Mouse (Mus musculus) forebrain, embryonic 14.5 days (tissue): ENCODE results near the gene Tbxas1. TPM values are rescaled to one million over a fixed set of nuclear protein-coding genes. Genes with fewer than 3 reads are reported as not detected.
A peak's percentile ranks its signal among the peaks of the same experiment; 100 is the strongest.

Experiments
- ATAC-seq: fragments of 200-750 bp; cut with Nextera tagmentation; 2 replicates; pipeline ENCODE4 v1.8.0; 2017; ENCODE audit warnings: mild to moderate bottlenecking, moderate library complexity
- DNase-seq: peaks from one replicate; pipeline ENCODE4 v3.0.0-alpha.2; 2015; ENCODE audit warnings: low spot score
- H3K27ac ChIP-seq: fragments of 300-500 bp; sonication (generic); 2 replicates; pipeline ENCODE4 v1.5.1; 2014; ENCODE audit warnings: low read depth, mild to moderate bottlenecking, control low read depth, low read length, moderate library complexity
- H3K27me3 ChIP-seq: fragments of 300-500 bp; sonication (generic); replicated peaks from 2 replicates; pipeline ENCODE4 v1.6.1; 2014; ENCODE audit warnings: low read length, control low read depth, mixed read lengths; ENCODE audit not compliant: control insufficient read depth, insufficient read depth
- H3K36me3 ChIP-seq: fragments of 300-500 bp; sonication (generic); 2 replicates; pipeline ENCODE4 v1.6.1; 2014; ENCODE audit warnings: low read length, control low read depth; ENCODE audit not compliant: control insufficient read depth, insufficient read depth
- H3K4me1 ChIP-seq: fragments of 300-500 bp; sonication (generic); 2 replicates; pipeline ENCODE4 v1.6.1; 2014; ENCODE audit warnings: antibody characterized with exemption, low read length, control low read depth; ENCODE audit not compliant: control insufficient read depth, insufficient read depth
- H3K4me2 ChIP-seq: fragments of 300-500 bp; sonication (generic); 2 replicates; pipeline ENCODE4 v1.6.1; 2014; ENCODE audit warnings: mild to moderate bottlenecking, control low read depth, low read length
- H3K4me3 ChIP-seq: fragments of 300-500 bp; sonication (generic); 2 replicates; pipeline ENCODE4 v1.5.1; 2014; ENCODE audit warnings: low read depth, low read length, control low read depth
- H3K9ac ChIP-seq: fragments of 300-500 bp; sonication (generic); 2 replicates; pipeline ENCODE4 v1.6.1; 2014; ENCODE audit warnings: mild to moderate bottlenecking, low read length, control low read depth, moderate library complexity
- H3K9me3 ChIP-seq: fragments of 300-500 bp; sonication (generic); replicated peaks from 2 replicates; pipeline ENCODE4 v1.6.1; 2016; ENCODE audit warnings: low read length, control low read depth, mixed read lengths; ENCODE audit not compliant: control insufficient read depth
- WGBS: fragments of 180-500 bp; shearing (Covaris S2); extraction: QIAGEN DNeasy Blood & Tissue Kit; methylation state at CpG from one replicate; pipeline ENCODE4 v1.1.7; 2014; 5-methylcytosine and 5-hydroxymethylcytosine counted together
- polyA plus RNA-seq: library from polyadenylated mRNA; unstranded; fragments of >200 nt; fragmentation: Nextera tagmentation; extraction: Ambion mirVana; gene quantifications from 2 replicates; pipeline ENCODE4 v1.2.1, GENCODE M21; 2014

The Tbxas1 gene
- polyA plus RNA-seq, 1 experiment from 2014 or later = 1.2 TPM

- H3K36me3 ChIP-seq = no peaks in the 10 kb centered on the region
- WGBS = 86% methylated on average over 6 of the region's 6 CpGs
- no peak for ATAC-seq
- H3K27me3 ChIP-seq = no peaks in the 10 kb centered on the region
- H3K4me1 ChIP-seq = peaks cover 6% of the 10 kb centered on the region; the same call in 1 of the 2 replicates
- DNase-seq = no peak
- no peak overlapping the region for H3K9ac ChIP-seq
- no peaks in the 10 kb centered on the region for H3K9me3 ChIP-seq
- no peak overlapping the region for H3K4me3 ChIP-seq
- no peak overlapping the region for H3K4me2 ChIP-seq
- H3K27ac ChIP-seq = no peak overlapping the region
Observed at GRCm38 (mm10) chr6:39050836-39051235, 175.6 kb downstream of the Tbxas1 start.

- H3K4me2 ChIP-seq = no peak overlapping the region
- no peak overlapping the region for H3K9ac ChIP-seq
- no peak overlapping the region for H3K4me3 ChIP-seq
- no peak for ATAC-seq
- H3K36me3 ChIP-seq = no peaks in the 10 kb centered on the region
- peaks cover 6% of the 10 kb centered on the region; the same call in 1 of the 2 replicates for H3K4me1 ChIP-seq
- no peaks in the 10 kb centered on the region for H3K27me3 ChIP-seq
- WGBS = 80% methylated on average over 9 of the region's 9 CpGs
- no peak for DNase-seq
- no peak overlapping the region for H3K27ac ChIP-seq
- no peaks in the 10 kb centered on the region for H3K9me3 ChIP-seq
Observed at GRCm38 (mm10) chr6:39051799-39052556, 176.8 kb downstream of the Tbxas1 start.

DNA sequence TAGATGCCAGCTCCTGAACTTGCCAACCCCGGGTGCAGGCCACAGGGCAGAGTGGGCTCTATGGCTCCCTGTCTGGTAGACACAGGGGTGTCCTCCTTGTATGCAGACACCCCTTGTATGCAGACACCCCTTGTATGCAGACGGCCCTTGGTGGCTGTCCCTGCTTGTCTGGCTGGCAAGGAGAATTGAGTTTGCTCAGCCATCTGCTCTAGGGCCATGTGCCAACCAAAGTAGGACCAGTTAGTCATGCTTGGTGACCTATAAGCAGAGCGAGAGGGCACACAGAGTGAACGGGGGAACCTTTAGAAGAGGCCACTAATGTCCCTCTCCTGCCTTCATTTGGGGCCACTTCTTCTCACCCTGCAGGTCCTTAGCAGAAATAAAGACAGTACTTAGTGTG, 177.4 kb downstream of the Tbxas1 start:
- Histone ChIP-seq H3K9ac (no peak overlapping the region), H3K27ac (no peak overlapping the region), H3K4me2 (no peak overlapping the region), H3K36me3 (no peaks in the 10 kb centered on the region), H3K4me3 (no peak overlapping the region), H3K9me3 (no peaks in the 10 kb centered on the region), H3K4me1 (peaks cover 6% of the 10 kb centered on the region; the same call in 1 of the 2 replicates), H3K27me3 (no peaks in the 10 kb centered on the region)
- 73% methylated on average over 4 of the region's 4 CpGs for WGBS
- ATAC-seq (no peak), DNase-seq (no peak)

DNA sequence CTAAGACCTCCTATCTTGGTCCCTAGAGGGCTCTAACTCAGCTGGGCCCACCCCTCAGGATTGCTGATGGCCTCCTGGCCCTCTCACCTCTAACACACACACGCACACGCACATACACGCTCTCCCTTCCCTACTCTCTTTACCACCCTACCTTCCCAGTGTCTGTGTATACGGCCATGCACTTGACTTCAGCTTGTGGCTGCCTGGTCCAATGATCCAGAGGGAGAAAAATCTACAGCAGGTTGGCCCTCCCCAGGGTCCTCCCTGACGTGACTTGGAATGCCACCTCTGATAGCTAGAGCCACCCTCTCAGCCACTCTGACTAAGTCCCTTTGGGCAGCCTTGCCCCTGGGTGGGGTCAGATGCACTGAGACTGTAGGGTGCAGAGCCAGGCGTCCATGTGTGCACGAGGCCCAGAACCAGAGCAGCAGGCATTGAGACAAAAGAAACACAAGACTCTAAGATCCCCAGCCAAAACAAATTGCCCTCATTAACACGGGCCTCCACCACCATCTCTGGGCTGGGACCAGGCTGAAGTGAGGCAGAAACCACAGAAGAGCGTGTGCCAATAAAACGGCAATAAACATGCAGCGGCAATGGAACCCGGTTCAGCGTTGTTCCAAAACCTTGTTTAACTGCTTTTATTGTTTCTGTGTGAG, 179.1 kb downstream of the Tbxas1 start:
- DNase-seq (peak; percentile 73), ATAC-seq (peak; percentile 74)
- Histone ChIP-seq H3K4me3 (no peak overlapping the region), H3K36me3 (no peaks in the 10 kb centered on the region), H3K9me3 (no peaks in the 10 kb centered on the region), H3K27ac (no peak overlapping the region), H3K4me2 (no peak overlapping the region), H3K4me1 (peaks cover 6% of the 10 kb centered on the region; the same call in 1 of the 2 replicates), H3K9ac (no peak overlapping the region), H3K27me3 (no peaks in the 10 kb centered on the region)
- 51% methylated on average over 13 of the region's 13 CpGs for WGBS

DNA sequence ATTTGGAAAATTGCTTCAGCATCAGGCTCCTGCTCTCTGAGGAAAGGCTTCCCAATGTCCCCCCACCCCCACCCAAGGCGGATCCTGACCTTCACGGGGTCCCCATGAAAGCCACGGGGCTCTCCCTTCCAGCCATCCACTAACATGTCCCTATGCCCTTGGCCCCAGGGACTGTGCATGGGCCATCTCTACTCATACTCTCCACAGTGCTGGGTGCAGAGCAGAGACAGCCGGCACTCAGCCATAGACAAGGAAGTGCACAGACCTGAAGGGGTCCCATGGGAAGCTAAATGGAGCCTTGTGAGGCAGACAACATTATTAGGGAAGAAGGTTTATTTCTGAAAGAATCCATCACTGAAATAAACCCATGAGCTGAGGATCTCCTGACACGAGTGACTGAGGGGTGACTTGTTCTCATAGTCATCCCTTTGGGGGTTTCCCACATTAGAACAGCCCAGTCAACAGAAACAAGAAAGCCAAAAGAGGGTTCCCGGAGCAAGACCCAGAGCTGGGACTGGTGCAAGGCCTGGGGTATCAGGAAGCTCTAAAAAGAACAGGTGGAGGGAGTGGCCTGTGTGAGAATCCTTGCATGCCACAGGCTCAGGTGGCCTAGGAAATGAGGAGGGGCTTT, 179.8 kb downstream of the Tbxas1 start:
- no peak for DNase-seq
- Histone ChIP-seq H3K36me3 (no peaks in the 10 kb centered on the region), H3K27ac (no peak overlapping the region), H3K4me1 (peaks cover 6% of the 10 kb centered on the region; the same call in 1 of the 2 replicates), H3K27me3 (no peaks in the 10 kb centered on the region), H3K9me3 (no peaks in the 10 kb centered on the region), H3K4me3 (no peak overlapping the region), H3K4me2 (no peak overlapping the region), H3K9ac (no peak overlapping the region)
- 69% methylated on average over 6 of the region's 6 CpGs for WGBS
- peak; percentile 47 for ATAC-seq

DNA sequence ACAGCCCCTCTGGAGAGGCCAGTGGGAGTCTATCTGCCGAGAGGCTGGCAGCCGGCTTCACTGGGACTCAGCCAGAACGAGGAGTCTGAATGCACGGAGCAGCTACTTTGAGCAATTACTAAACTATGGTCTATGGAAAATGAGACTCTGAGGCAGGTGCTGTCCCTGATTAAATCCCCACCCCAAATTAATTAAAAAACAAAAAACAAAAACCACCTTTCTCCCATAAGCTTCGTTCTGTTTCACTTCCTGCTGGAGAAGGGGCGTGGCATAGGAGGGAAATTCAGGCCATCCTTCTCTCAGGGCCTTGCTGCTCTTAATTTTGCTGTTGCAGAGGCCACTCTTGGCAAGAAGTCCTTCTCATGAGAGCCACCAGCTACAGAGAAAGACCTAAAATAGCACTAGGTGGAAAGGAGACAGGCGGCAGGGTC, 180.6 kb downstream of the Tbxas1 start:
- Histone ChIP-seq H3K27ac (no peak overlapping the region), H3K9ac (no peak overlapping the region), H3K36me3 (no peaks in the 10 kb centered on the region), H3K4me3 (no peak overlapping the region), H3K27me3 (no peaks in the 10 kb centered on the region), H3K4me2 (no peak overlapping the region), H3K4me1 (peaks cover 6% of the 10 kb centered on the region; the same call in 1 of the 2 replicates), H3K9me3 (no peaks in the 10 kb centered on the region)
- ATAC-seq (no peak), DNase-seq (no peak)
- 41% methylated on average over 7 of the region's 7 CpGs for WGBS

- ATAC-seq (no peak), DNase-seq (no peak)
- 94% methylated on average over 1 of the region's 1 CpGs for WGBS
- no peaks in the 10 kb centered on the region for H3K27me3 ChIP-seq
- peaks cover 9% of the 10 kb centered on the region; the same call in 1 of the 2 replicates for H3K4me1 ChIP-seq
- H3K4me3 ChIP-seq = no peak overlapping the region
- no peak overlapping the region for H3K4me2 ChIP-seq
- H3K36me3 ChIP-seq = no peaks in the 10 kb centered on the region
- H3K27ac ChIP-seq = no peak overlapping the region
- H3K9ac ChIP-seq = no peak overlapping the region
- H3K9me3 ChIP-seq = no peaks in the 10 kb centered on the region
Observed at GRCm38 (mm10) chr6:39057161-39057560, 182.0 kb downstream of the Tbxas1 start.

- Histone ChIP-seq H3K27me3 (no peaks in the 10 kb centered on the region), H3K4me1 (peaks cover 9% of the 10 kb centered on the region; the same call in 1 of the 2 replicates), H3K9me3 (no peaks in the 10 kb centered on the region), H3K36me3 (no peaks in the 10 kb centered on the region), H3K9ac (no peak overlapping the region), H3K27ac (no peak overlapping the region), H3K4me3 (no peak overlapping the region), H3K4me2 (no peak overlapping the region)
- no peak for ATAC-seq
- 62% methylated on average over 3 of the region's 3 CpGs for WGBS
- DNase-seq = no peak
Observed at GRCm38 (mm10) chr6:39058389-39058788, 183.2 kb downstream of the Tbxas1 start.
